Mouse (Mus musculus) cerebellum, postnatal 4 days (tissue): ENCODE measurements at regions not wholly inside any gene's neighbourhood (a gene's known extent, or its start where the extent isn't known, plus 50 kb on each side); places are given as distances from the start of the nearest gene placed in this dataset.
A peak's percentile ranks its signal among the peaks of the same experiment; 100 is the strongest.

ENCODE experiments used
- DNase-seq, 2 experiments: peaks; one replicate each; pipeline ENCODE4 v3.0.0; 2022; ENCODE audit warnings: low spot score in 2 of 2, mixed read lengths in 1 of 2

DNA sequence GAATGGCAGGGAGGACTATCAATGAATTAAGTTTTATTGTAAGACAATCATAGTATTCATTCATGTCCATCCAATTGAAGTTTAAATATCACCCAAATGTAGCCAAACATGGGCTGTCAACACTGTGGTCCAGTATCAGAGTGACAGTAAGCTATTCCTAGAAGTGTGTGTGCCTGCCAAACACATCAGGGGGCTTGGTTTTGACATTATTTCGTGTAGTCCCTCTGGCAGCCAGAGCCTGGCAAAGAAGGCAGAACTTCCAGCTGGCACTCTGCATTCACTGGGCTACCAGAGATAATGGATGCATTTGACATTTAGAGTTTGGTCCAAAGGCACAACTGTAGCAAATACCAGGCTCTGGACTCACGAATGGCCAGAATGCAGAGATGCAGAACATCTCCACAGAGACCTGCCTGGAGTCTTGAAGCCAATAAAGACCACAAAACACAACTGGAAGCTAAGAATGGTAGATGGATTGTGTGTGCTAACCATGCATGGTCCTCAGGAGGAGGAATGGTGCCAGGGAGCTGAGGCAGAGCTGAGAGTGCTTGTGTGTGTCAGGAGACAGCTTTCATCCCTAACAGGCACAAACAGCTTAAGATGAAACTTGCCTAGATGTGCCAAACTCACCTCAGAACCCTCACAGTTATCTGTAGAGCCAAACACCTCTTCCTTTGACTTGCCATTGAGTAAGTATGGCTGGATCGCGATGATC, 210.9 kb downstream of the Lrig3 start:
- peak in 1 of 2 experiments; percentile 76 for DNase-seq

DNA sequence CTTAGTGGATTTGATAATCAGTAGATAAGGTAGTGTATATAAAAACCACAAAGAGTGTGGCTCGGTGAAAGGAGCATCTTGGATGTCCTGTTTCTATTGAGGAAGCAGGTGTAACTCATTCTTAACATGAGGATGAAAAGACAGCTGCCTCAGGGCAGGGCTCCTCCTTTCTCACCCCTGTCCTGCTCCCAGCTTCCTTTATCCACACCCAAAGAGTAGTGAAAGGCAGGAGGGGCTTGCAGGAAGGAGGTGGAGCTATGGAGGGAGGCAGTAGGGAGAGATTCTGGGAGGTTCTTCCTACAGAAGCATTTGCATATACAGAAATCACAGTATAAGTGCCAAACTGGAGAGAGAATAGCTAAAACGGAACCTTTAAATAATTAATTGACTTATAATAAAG, 216.4 kb downstream of the Lrig3 start:
- no peak for DNase-seq

DNA sequence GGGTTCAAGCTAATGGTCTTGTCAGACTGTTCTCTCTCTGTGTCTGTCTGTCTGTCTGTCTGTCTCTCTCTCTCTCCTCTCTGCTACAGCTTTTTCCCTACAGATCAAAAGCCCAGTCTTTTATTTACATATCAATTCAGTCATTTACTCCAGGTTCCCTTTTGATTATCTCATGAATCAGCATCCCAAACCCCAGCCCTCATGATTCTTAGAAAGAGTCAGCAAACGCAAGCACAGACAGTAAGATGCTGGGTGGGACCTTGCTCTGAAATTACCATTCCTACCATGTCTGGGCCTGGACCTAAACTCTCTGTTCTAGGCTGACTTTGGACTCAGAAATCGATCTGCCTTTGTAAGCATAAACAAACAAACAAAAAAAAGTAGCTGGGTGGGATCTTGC, 218.0 kb downstream of the Lrig3 start:
- DNase-seq, result no peak

DNA sequence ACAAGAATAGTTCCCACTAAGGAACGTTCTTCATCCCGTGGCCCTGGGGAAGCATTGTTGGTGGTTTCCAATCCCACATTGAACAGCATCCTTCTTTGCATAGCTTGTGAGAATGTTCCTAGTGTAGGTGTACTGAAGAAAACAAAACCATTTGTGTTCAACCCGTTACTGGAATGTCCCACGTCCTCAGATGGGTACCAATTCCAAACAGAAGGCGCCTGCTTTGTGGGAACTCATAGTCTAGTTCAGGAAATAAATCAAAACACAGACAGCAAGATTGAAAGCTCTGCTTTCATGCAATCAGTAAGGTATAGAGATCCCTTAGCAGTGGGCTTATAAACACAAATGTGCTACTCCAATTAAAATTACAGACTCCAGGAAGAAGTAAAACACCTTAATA, 219.4 kb downstream of the Lrig3 start:
- DNase-seq, result no peak

DNA sequence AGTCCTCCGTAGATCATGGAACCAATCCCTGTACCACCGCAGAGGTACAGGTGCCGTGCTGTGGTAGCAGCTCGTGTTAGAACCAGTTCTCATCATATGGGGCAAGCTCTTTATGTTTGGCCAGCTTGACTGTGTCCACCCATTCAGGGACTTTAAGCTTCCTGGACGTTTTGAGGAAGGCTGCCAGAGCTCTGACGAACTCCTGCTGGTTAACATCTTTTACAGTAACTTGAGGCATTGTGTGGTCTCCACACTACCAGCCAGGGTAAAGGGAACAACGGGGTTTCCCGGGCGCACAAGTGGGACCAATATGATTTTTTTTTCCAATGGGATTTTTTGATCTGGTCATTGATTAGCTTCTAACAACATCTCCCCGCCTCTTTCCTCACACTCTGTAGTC, 220.1 kb downstream of the Lrig3 start:
- DNase-seq, result no peak

DNA sequence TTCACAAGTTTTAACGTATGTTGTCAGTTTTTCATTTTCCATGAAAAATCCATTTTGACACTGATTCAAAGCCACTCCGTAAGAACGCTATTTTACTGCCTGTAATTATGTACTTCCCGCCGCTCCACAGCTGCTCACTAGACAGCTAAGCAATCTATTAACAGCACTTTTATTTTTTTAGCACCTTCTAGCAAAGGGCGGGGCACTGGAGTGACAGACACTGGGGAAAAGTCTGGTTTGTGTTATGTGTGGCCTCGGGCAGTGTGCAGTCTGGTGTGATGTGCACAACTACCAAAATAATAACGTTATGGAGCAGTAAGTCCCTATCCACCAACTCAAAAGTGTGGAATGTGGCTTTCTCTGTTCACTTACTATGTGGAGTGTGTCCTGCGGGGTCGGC, 223.0 kb downstream of the Lrig3 start:
- no peak for DNase-seq
